Mouse (Mus musculus) retina, embryonic 14.5 days (tissue): ENCODE measurements around the gene Sh3pxd2a.

ENCODE experiments used
- DNase-seq: peaks from one replicate; pipeline ENCODE4 v3.0.0-alpha.2; 2015; ENCODE audit warnings: low spot score

Gene Sh3pxd2a

GRCm38 (mm10) chr19:47338396-47339164, 125.6 kb downstream of the Sh3pxd2a start:
- DNase-seq: no peak

- peak; percentile 98 for DNase-seq
Observed at GRCm38 (mm10) chr19:47337743-47338142, 126.5 kb downstream of the Sh3pxd2a start.

- DNase-seq: no peak
Observed at GRCm38 (mm10) chr19:47337191-47337590, 127.0 kb downstream of the Sh3pxd2a start.

- no peak for DNase-seq
Observed at GRCm38 (mm10) chr19:47335262-47335661, 128.9 kb downstream of the Sh3pxd2a start.

GRCm38 (mm10) chr19:47334713-47335112, 129.5 kb downstream of the Sh3pxd2a start:
- no peak for DNase-seq

GRCm38 (mm10) chr19:47330743-47331227, 133.4 kb downstream of the Sh3pxd2a start:
- DNase-seq: peak; percentile 74

- no peak for DNase-seq
Observed at GRCm38 (mm10) chr19:47329102-47329501, 135.1 kb downstream of the Sh3pxd2a start.

GRCm38 (mm10) chr19:47327896-47328882, 136.0 kb downstream of the Sh3pxd2a start:
- DNase-seq: no peak

- DNase-seq: peak; percentile 71
Observed at GRCm38 (mm10) chr19:47325881-47326280, 138.3 kb downstream of the Sh3pxd2a start.

GRCm38 (mm10) chr19:47323096-47323849, 140.9 kb downstream of the Sh3pxd2a start:
- DNase-seq: no peak

GRCm38 (mm10) chr19:47320331-47320668, 143.9 kb downstream of the Sh3pxd2a start:
- peak; percentile 61 for DNase-seq

GRCm38 (mm10) chr19:47319521-47320330, 144.5 kb downstream of the Sh3pxd2a start:
- no peak for DNase-seq

- DNase-seq: no peak
Observed at GRCm38 (mm10) chr19:47319061-47319460, 145.1 kb downstream of the Sh3pxd2a start.

GRCm38 (mm10) chr19:47317063-47317938, 146.9 kb downstream of the Sh3pxd2a start:
- no peak for DNase-seq

GRCm38 (mm10) chr19:47316288-47317062, 147.7 kb downstream of the Sh3pxd2a start:
- DNase-seq: peak; percentile 25

GRCm38 (mm10) chr19:47315917-47316265, 148.3 kb downstream of the Sh3pxd2a start:
- DNase-seq: no peak

GRCm38 (mm10) chr19:47315091-47315916, 148.9 kb downstream of the Sh3pxd2a start:
- no peak for DNase-seq
